Mouse (Mus musculus) gastrocnemius, postnatal 4 days (tissue): ENCODE results near the gene Fbxo40. TPM values are rescaled to one million over a fixed set of nuclear protein-coding genes. Genes with fewer than 3 reads are reported as not detected.

Experiments
- DNase-seq, 2 experiments: peaks; one replicate each; pipeline ENCODE4 v3.0.0; 2021 to 2022; ENCODE audit warnings: low spot score in 2 of 2, mixed read lengths in 2 of 2
- total RNA-seq, 2 experiments: library from RNA; stranded (reverse); gene quantifications; 2 replicates each; pipeline ENCODE4 v1.2.3; 2021

The Fbxo40 gene
- total RNA-seq, 2 experiments from 2014 or later = 9.6 to 13.1 TPM

DNA sequence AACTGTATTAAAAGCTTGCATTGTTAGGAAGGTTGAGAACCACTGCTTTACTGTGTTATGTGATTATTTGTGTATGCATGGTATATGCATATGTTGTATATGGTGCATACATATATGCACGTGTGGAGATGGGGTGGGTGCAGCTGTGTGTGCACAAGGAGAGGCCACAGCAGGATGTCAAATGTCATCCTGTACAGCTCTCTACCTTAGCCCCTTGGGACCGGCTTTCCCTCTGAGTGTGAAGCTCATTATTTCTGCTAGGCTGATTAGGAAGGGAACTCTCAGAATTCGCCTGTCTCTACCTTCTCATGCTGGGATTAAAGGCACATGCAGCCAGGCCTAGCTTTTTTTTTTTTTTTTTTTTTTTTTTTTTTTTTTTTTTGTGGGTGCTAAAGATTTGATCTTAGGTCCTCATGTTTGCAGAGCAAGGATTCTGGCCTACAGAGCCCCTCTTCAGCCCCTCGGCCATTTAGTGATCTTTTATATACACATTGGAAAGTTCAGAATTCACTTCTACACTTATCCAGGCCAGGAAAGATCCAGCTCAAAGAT is 42.5 kb downstream of the Fbxo40 start:
- DNase-seq = no peak

DNA sequence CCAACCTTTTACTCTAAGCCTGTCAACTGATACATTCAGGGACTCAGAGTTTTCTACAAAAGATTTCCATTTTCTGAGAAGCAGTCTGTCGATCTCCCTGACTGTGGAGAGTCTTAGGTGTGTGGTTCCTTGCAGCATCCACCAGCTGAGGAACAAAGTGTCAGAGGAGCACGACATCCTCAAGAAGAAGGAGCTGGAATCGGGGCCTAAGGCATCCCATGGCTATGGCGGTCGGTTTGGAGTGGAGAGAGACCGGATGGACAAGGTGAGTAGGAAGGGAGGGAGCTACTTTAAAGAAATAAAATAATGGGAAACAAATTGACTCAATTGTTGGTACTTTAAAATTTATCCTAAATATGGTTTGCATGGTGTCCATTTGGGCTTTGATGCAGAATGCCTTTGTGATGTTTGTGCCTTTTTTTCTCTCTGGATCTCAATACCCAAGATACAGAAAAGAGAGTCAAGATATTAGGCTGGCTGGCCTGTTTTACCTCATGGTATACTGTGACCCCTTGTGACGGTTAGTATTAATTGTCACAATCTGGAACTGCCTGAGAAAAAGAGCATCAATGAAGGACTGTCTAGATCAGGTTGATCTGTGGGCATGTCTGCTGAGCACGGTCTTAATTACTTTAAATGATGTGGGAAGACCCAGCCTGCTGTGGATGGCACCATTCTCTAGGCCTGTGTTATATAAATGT is 43.7 kb downstream of the Fbxo40 start:
- DNase-seq = no peak

DNA sequence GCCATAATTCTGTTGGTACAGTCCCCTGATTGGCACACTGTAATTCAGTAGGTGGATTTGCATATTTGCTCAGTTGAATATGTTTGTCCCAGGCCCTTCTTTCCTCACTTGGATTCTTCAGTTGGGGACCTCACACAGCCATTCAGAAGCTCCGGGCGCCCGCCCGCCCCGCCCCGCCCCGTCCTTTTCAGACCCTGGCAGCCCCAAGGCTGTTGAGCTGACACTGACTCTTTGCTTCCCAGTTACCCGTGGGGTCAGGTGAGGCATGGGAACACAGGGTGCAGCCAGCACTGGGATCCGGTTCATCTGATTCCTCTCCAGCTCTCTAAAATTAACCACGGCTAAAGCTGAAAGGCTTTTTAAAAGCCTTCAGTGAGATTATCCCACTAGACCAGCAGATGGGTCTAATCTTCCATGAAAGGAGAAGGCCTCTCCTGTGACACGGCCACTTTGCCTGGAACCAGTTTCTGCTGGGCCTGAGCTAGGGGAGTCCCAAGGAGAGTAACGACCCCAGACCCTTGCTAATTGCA is 45.3 kb downstream of the Fbxo40 start:
- no peak for DNase-seq

DNA sequence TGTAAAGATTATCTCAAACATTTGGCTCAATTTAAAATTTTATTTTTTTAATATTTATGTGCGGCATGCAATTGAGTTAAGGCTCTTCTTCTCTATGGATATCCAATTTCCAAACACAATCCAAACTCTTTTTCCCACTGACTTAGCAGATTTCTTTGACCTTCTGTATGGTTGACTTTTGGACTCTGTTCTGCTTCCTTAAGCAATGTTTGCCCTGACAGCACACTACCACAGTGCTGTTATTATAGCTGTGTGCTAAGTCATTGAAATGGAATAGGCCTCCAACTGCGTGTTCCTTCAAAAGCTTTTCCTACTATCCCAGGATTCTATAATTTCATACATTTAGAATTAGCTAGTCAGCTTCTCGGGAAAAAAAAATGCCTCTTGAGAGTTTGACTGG is 46.7 kb downstream of the Fbxo40 start:
- DNase-seq = no peak

DNA sequence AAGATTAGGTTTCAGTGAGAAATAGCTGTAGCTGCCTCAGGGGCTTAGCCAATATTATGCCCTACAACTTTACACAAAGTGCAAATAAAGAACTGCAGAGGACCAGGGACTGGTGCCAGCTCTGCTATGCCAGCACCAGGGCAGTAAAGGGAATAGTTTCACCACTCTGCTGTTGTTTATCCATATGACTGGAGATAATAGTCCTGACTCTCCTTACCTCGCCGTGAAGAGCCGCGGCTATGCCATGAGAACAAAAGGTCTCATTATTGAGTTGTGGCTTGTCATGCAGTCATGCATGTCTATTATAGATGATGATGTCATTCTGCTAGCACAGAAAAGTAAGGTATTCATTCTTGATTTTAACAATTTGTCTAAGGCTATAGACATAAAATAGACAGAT is 48.4 kb downstream of the Fbxo40 start:
- DNase-seq = no peak

DNA sequence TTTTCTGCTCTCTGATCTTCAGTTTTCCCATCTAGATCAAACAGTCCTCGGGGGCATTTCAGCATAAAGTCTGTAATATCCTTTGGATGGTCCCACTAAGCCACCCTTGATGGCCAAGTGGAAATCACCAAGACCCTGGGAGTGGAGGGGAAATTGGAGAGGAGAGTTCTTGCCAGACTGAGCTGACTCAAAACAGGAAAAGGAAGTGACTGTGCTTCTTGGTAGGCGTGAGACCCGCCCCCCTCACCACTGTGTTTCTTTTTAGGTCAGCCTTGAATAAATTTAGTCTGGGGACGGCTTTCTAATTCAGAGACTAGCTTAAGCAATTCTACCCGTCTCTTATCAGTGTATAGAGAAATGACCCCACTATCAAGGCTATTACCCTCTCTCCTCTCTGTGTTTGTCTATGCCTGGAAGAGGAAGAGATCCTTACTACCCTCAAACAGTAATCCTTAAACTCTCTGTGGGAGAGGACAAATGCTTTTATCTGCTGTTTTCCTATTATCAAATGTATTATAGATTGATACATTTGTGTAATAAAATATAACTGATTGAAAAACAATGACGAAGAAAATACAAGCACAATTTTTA is 49.0 kb downstream of the Fbxo40 start:
- no peak for DNase-seq

DNA sequence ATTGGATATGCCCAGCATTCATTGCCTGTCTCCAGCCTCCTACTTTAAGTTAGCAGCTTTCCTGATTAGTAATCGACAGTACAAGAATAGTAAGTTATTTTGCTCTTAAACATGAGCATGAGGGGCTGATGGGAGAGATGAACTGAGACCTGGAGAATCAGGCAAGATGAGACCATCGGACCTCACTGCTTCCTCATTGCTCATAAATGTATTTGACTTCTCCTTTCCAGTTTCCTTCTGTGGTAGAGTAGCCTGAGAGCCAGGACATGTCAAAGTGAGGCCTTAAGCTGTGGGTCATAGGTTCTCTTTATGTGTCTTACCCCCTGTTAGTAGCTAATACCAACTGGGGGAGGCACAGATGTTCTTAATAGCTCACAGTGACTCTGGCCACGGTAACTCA is 54.5 kb downstream of the Fbxo40 start:
- DNase-seq = no peak

DNA sequence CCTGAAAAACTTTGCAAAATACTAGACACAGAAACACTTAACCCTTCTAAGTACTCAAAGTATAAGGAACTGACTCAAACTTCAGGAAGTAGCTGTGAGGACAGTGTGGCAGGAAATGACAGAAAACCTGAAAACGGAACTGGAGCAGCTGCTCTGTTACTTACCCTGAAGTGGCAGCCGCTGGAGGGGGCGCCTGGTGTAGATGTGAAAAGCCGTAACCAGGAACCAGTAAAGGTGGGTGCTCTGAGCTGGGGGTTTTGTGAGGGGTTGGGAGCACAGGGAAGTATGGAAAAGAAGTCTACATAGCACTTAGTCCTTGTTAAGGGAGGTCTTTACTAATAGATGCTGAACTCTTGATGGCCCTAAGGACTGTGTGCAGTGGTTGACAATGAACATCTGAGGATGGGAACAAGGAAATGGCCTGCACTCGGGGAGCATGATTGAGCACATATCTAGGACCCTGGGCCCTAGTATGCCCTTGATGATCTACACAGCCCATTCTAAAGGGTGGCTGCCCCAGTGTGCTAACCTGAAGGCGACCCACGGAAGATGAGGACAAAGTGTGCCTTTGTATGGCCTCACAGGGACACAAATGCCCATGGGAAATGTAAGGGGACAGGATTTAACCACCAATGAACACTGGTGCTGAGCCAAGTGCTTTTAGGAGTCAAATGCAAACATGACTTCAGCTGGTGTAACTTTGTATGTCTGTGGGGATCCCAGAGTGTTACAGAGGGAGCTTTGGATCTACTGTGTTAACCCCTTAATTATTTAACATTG is 55.2 kb downstream of the Fbxo40 start, which contains the start of gene Hcls1:
TSS of gene Hcls1 (plus strand) at position 143 of the 780 bp plus-strand sequence.
- DNase-seq = no peak

DNA sequence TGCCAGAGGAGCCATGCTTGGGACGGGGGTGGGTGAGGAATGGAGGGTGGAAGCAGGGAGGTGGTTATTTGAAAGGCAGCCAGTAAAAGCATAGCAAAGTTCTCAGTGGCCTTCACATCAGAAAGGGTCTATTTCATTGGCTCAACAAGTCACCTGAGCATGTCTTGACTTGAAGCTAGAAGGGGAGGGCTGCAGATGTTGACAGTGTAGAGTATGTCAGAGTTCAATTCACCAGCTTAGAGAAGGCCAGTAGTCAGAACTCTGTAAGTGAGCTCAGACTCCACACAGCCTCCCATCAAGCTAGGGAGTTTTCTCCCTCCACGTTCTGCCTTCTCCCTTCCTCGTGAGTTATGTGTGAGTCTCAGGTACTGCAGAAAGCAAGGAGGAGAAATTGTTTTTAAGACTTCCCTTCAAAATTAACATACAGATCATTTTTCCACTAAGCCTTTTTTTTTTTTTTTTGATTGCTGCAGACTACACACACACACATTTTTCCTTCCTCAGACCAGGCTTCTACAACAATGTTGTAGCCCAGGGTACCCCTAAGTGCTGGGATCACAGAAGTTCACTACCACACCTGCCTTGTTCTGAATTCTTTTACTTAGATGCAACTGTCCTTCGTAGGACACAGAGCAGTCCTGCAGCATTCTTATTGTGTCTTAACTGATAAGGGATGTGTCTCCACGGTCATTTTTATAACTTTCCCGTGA is 56.0 kb downstream of the Fbxo40 start:
- DNase-seq = no peak

DNA sequence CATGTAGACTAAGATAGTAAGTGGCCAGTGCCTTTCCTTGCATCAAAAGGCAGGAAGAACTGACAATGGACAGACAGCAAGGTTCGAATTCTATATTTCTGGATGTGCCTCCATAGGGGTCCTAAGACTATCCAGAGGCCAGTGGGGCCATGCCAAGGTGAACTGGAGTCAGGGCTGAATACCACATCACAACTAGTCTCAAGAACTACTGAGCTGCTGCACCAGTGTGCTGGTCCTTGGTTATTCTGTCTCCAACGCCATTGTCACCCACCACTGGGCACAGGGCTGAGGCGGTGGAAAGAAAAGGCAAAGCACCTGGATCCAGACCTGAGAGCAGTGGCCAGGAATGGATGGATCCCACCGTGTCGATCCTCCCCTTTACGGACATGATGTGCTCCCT is 57.7 kb downstream of the Fbxo40 start:
- DNase-seq = no peak

DNA sequence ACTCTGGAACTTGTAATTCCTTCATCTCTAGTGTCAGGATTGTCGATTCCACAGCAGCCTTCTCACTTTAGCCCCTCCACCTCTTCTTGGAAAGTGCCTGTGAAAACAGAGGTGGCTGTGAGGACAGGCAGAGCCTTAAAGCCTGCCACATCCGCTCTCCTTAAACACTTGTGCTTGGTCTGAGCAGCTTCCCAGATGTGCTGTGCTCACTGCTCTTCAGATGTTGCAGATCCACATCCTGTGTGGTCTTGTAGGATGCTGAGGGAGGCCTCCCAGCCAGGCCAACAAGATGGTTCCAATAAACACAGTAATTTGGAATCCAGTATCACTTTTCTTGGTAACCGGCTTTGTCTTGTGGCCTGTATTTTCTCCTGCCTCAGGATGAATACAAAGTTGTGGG is 58.3 kb downstream of the Fbxo40 start:
- DNase-seq = no peak

DNA sequence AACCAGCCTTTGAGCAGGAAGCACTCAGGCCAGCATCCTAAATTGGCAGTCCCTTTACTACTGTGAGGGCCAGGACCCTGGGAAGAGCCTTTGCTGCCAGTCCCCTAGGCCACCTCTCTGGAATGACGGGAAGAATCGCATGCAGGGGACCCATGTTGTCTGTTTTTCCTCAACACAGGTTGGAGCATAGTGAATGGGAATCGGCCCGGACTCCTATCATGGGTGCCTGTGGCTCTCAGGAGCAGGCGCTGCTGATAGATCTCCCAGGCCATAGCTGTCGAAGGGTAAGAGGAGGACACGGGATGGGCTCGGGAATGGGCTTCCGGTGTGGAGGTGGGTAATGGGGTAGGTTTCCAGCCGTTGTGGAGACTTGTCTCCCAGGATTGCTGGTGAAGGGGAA is 58.9 kb downstream of the Fbxo40 start:
- DNase-seq = peak in 1 of 2 experiments; percentile 8

DNA sequence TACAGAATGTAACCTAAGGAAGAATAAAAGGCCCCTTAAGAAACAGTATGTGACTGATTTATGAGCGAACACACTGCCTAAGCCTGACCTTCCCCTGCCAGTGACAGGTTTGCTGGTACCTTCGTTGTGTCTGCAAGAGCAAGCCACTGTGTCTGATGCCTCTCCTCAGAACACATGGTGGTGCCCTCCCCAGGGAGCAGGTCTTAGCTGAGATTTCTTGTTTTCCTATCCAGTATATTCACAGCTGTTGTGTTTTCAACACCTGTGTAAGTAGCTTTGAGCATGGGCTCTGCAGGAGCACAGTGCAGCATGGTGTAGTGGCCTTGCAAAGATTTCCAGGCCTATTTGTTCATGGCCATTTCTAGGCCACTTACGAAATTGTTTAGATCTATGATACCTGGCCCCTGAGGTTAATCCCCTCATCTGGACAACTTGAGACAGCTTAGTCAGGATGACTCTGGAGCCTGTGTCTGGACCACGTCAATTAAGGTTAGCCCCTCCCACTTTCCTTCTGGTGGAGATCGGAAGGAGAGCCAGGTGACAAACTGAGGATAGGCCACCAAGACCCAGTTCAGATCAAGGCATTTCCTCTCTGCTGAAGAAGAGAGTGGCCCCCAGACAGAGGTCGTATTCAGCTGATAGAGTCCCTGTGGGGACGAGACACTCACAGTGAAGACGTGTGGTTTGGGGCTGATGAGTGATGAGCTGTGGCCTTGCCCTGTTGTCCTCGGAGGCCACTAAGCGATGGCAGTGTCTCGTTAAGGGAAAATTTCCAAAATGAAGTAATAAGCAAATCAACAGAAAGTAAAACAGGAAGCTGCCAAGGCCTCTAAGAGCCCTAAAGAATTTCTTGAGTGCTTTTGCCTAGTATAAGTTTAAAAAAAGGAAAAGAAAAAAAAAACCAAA is 59.8 kb downstream of the Fbxo40 start:
- DNase-seq = no peak

DNA sequence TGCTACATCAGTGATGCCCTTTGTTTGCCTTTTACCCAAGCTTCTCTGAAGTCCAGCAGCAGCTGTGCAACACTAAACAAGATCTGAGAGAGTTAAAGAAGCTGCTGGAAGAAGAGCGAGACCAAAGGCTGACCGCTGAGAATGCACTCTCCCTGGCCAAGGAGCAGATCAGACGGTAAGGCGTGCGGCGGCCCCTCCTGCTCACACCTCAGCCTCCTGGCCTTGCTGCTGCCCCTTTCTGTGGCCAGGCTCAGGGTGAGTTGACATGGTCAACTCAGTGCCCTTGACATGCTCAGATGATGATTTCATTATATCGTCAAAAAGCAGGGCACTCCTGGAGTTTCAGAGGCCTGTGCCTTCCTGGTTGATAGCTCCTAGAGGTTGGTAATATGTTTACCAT is 61.1 kb downstream of the Fbxo40 start:
- no peak for DNase-seq

DNA sequence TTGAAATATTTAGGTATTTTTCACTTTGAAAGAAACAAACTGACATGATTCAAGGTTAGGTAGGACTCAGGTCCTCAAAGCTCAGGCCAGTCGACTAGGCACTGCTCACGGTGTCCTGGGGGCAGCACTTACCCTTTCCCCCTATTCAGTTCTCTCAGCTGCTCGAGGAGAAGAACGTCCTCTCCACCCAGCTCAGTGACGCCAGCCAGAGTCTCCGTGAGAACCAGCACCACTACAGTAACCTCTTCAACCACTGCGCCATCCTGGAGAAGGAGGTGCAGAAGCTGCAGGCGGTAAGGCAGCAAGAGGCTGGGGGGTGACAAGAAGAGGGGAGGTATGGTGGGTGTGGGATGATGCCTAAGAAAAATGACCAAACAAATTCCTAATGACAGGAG is 62.2 kb downstream of the Fbxo40 start:
- no peak for DNase-seq

DNA sequence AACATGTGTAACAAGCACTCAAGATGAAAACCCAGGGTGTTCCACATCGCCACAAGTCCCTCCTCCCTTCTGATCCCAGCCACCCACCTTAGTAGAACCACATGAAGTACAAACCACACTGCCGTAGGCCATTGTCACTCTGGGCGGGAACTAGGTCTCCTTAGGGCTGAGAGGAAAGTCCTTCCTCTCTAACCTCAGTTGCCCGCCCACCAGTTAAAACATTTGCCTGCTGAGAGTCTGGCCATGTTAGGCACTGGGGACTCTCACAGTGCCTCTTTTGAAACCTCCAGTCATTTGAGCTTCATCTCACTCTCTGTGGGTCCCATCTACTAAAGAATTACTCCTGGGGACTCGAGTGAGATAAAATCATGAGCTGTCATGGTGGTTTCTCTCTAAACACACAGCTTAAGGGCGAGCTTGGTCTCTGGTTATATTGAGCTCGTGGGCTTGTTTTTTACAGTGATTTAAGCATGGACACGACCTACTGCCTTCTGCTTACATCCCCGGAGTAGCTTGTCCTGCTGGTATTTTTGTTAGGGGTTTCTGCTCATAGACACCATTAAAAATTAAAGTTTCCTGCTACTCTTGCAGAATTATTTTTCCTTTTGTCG is 62.7 kb downstream of the Fbxo40 start:
- DNase-seq = no peak

DNA sequence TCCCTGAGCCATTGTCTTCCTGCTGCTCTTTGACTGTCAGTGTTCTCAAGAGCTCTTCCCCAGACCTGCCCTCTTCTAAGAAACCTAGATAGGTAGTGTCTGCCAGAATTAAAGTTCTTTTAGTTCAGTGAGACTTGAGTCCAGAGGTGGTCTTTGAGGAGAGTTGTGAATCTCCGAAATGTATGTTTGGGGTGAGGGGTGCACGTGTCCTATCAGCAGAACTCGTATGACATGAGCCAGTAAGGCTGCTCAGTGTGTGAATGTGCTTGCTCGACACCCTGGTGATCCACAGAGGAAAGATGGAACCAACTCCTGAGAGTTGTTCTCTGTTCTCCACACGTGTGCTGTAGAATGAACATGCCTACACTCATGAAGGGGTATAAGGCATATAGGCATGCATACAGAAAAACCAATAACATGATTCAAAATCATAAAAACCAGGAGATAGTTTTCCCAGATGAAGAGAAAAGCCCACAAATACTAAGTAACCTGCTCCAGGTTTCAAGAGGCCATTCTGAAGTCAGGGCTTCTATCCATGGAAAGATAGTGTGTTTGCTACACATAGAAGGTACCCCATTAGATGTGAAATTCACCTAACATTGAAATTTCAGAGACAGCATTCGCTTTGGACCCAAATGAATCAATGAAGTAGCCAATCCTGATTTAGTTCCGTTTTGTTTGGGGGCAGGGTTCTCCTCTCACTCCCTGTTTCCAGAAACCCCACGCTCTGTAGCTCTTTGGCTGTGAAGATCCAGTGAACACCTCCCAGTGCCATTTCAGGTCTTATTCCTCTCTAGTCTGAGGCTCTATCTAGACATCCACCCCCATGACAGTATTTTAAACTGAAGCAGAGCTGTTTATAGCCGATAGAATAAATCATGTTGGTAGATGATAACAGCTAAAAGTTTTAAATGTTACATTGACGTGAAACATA is 63.5 kb downstream of the Fbxo40 start:
- DNase-seq = no peak

DNA sequence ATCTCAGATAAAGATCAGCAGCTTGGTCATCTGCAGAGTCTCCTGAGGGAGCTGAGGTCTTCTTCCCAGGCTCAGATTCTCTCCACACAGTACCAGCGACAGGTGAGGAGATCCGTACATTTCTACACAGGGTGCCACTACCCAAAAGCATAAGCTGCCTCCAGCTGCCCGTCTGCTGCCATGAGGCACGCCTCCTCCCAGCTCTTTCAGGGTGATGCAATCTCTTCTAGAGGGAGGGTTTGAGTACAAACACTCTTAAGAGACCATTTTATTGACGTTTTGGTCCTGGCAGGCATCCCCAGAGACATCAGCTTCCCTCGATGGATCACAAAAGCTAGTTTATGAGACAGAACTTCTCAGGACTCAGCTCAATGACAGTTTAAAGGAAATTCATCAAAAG is 64.5 kb downstream of the Fbxo40 start:
- DNase-seq = no peak

DNA sequence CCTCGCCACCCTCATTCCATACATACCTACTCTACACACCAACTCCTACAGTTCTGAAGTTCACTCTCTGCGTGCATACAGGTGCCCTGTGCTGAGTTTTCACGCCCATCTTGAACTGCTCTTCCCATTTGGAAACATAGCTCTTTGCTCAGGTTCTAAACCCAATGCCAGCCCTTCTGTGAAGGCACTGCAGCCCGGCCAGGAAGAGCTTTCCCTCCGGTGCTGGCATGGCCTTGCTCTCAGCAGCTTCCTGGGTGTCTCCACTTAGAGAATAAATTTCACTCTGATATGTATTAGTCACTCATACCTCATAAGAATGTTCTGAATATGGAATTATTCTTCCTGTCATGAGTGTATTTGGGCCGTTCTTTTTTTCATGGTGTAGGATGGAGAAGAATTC is 64.9 kb downstream of the Fbxo40 start:
- DNase-seq = no peak
